Comparison of ENCODE assay signal across 13 mouse cellular contexts in genomic region chr6:144997229-144997628, GRCm38 (mm10).
A peak's percentile ranks its signal among the peaks of the same experiment; 100 is the strongest.
DNase-seq lines count a peak whose midpoint lies in the region; ATAC-seq and TF ChIP-seq lines count a peak whose summit lies in the region.
"Had no signal": no experiment of that assay in that cellular context is flagged by ENCODE, and none has a peak within 500 bp of the region (broad histone marks: within the 10 kb centered on the region; RNA-seq: fewer than 3 reads in every experiment).

No protein-coding gene starts in this region.

- H3K9ac ChIP-seq in forebrain, postnatal 0 days: no peak overlapping the region
- H3K9ac ChIP-seq in forebrain, embryonic 12.5 days: no peak overlapping the region
- H3K9ac ChIP-seq in lung, postnatal 0 days (replicated peaks; ENCODE audit: low read depth): no peak overlapping the region
- H3K9ac ChIP-seq: hindbrain, embryonic 13.5 days; limb, embryonic 13.5 days; midbrain, embryonic 12.5 days had no signal

- 78% methylated on average over 3 of the region's 3 CpGs for WGBS in forebrain, postnatal 0 days
- WGBS in forebrain, embryonic 12.5 days: 88% methylated on average over 3 of the region's 3 CpGs
- WGBS in lung, postnatal 0 days: 82% methylated on average over 3 of the region's 3 CpGs
- WGBS in lung, adult 2 months: 82% methylated on average over 3 of the region's 3 CpGs

- peak; percentile 58; the same call in 1 of the 2 replicates for ATAC-seq in forebrain, postnatal 0 days
- ATAC-seq in forebrain, embryonic 12.5 days (ENCODE audit: low FRiP score): no peak
- no peak for ATAC-seq in lung, postnatal 0 days
- ATAC-seq in neutrophil, adult 5-6 weeks (ENCODE audit: extremely low read depth, insufficient number of reproducible peaks, low FRiP score, poor library complexity, severe bottlenecking): peak; percentile 44; the same call in 1 of the 2 replicates

- H3K4me3 ChIP-seq in forebrain, postnatal 0 days (ENCODE audit: low read depth, low read length): no peak overlapping the region
- H3K4me3 ChIP-seq in forebrain, embryonic 12.5 days (replicated peaks): no peak overlapping the region
- no peak overlapping the region for H3K4me3 ChIP-seq in lung, postnatal 0 days (ENCODE audit: low read depth, low read length)
- no peak overlapping the region for H3K4me3 ChIP-seq in lung, adult 2 months (replicated peaks; ENCODE audit: extremely low read depth, low read depth, low read length)
- H3K4me3 ChIP-seq: hindbrain, embryonic 13.5 days; limb, embryonic 13.5 days; midbrain, embryonic 12.5 days had no signal

- H3K36me3 ChIP-seq in forebrain, postnatal 0 days (ENCODE audit: insufficient read depth): peaks cover 42% of the 10 kb centered on the region
- H3K36me3 ChIP-seq in forebrain, embryonic 12.5 days (replicated peaks): peaks cover 28% of the 10 kb centered on the region
- H3K36me3 ChIP-seq in lung, postnatal 0 days (ENCODE audit: insufficient read depth, low read length): no peaks in the 10 kb centered on the region
- H3K36me3 ChIP-seq: limb, embryonic 13.5 days had no signal

- H3K27me3 ChIP-seq in forebrain, postnatal 0 days (ENCODE audit: insufficient read depth, low read length): no peaks in the 10 kb centered on the region
- H3K27me3 ChIP-seq in forebrain, embryonic 12.5 days: no peaks in the 10 kb centered on the region
- no peaks in the 10 kb centered on the region for H3K27me3 ChIP-seq in lung, postnatal 0 days (replicated peaks; ENCODE audit: insufficient read depth, low read length)
- H3K27me3 ChIP-seq: hindbrain, embryonic 13.5 days; limb, embryonic 13.5 days; midbrain, embryonic 12.5 days had no signal

- no peak for TF ChIP-seq EP300 in lung, postnatal 0 days (IDR thresholded peaks at IDR 0.05)

- no peak for TF ChIP-seq POLR2A in lung, adult 2 months (IDR thresholded peaks at IDR 0.05; ENCODE audit: borderline replicate concordance, extremely low read depth, low read depth, low read length)

- H3K27ac ChIP-seq in forebrain, postnatal 0 days (ENCODE audit: low read depth, low read length): no peak overlapping the region
- H3K27ac ChIP-seq in forebrain, embryonic 12.5 days: no peak overlapping the region
- H3K27ac ChIP-seq in lung, postnatal 0 days (ENCODE audit: low read length): no peak overlapping the region
- H3K27ac ChIP-seq: hindbrain, embryonic 13.5 days; limb, embryonic 13.5 days; midbrain, embryonic 12.5 days had no signal

- TF ChIP-seq CTCF in forebrain, postnatal 0 days (IDR thresholded peaks at IDR 0.05; ENCODE audit: low read depth): peak; percentile 60
- peak; percentile 70 for TF ChIP-seq CTCF in lung, postnatal 0 days (IDR thresholded peaks at IDR 0.05)
- no peak for TF ChIP-seq CTCF in lung, adult 2 months (IDR thresholded peaks at IDR 0.05; ENCODE audit: insufficient read depth, low read length)

- no peak overlapping the region for H3K4me2 ChIP-seq in forebrain, postnatal 0 days (ENCODE audit: low read depth)
- no peak overlapping the region for H3K4me2 ChIP-seq in forebrain, embryonic 12.5 days
- no peak overlapping the region for H3K4me2 ChIP-seq in lung, postnatal 0 days (replicated peaks; ENCODE audit: low read depth, low read length)
- H3K4me2 ChIP-seq: hindbrain, embryonic 13.5 days; limb, embryonic 13.5 days; midbrain, embryonic 12.5 days had no signal

- no peaks in the 10 kb centered on the region for H3K9me3 ChIP-seq in forebrain, postnatal 0 days (ENCODE audit: low read length)
- no peaks in the 10 kb centered on the region for H3K9me3 ChIP-seq in forebrain, embryonic 12.5 days
- H3K9me3 ChIP-seq in lung, postnatal 0 days (ENCODE audit: low read length): no peaks in the 10 kb centered on the region
- H3K9me3 ChIP-seq: hindbrain, embryonic 13.5 days; limb, embryonic 13.5 days; midbrain, embryonic 12.5 days had no signal

- DNase-seq in forebrain, postnatal 0 days: peak; percentile 17
- DNase-seq in lung, postnatal 0 days (ENCODE audit: low spot score): peak; percentile 42
- DNase-seq in lung, adult 2 months: no peak
- DNase-seq in adipocyte (ENCODE audit: low spot score): peak; percentile 10
- no peak for DNase-seq in right cerebral cortex, postnatal 14 days
- no peak for DNase-seq in kidney, adult 11 months
- DNase-seq: adrenal gland, adult 2 months; cerebellum, adult 8-10 months had no signal

- H3K4me1 ChIP-seq in forebrain, postnatal 0 days (ENCODE audit: insufficient read depth): no peaks in the 10 kb centered on the region
- H3K4me1 ChIP-seq in forebrain, embryonic 12.5 days: no peaks in the 10 kb centered on the region
- no peaks in the 10 kb centered on the region for H3K4me1 ChIP-seq in lung, postnatal 0 days (ENCODE audit: insufficient read depth, low read depth, low read length)
- no peaks in the 10 kb centered on the region for H3K4me1 ChIP-seq in lung, adult 2 months (ENCODE audit: control insufficient read depth, insufficient read depth, low read length)
- H3K4me1 ChIP-seq: hindbrain, embryonic 13.5 days; midbrain, embryonic 12.5 days had no signal

Comparison
In these comparisons a context has a peak if more than half of its experiments do, and no peak if none do; other contexts are left out.
1. ATAC-seq: peak in forebrain, postnatal 0 days (single experiment) and neutrophil, adult 5-6 weeks (single experiment); none in forebrain, embryonic 12.5 days (single experiment) and lung, postnatal 0 days (single experiment).
2. DNase-seq: peak in forebrain, postnatal 0 days (single experiment), lung, postnatal 0 days (single experiment) and adipocyte (single experiment); none in lung, adult 2 months (single experiment), right cerebral cortex, postnatal 14 days (single experiment) and kidney, adult 11 months (single experiment).